Mouse (Mus musculus): ENCODE results near the gene Gm44965.
A peak's percentile ranks its signal among the peaks of the same experiment; 100 is the strongest.
"Not testable (repeated sequence)": the region's sequence is repeated elsewhere in the genome, so short reads cannot be mapped to it uniquely, and the experiment has no call there.

Gene Gm44965

DNA sequence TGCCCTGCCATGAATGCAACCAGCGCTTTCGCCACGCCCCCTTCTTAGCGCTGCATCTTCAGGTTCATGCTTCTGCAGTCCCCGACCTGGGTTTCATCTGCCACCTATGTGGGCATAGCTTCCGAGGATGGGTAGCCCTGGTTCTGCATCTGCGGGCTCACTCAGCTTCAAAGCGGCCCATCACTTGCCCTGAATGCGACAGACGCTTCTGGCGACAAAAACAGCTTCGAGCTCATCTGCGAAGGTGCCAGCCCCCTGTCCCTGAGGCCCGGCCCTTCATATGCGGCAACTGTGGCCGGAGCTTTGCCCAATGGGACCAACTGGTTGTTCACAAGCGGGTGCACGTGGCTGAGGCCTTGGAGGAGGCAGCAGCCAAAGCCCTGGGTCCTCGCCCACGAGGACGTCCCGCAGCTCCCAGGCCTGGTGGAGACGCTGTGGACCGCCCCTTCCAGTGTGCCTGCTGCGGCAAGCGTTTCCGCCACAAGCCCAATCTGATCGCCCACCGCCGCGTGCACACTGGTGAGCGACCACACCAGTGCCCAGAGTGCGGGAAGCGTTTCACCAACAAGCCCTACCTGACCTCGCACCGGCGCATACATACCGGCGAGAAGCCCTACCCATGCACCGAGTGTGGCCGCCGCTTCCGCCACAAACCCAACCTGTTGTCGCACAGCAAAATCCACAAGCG is 2.9 kb downstream of the Gm44965 start:
- no peaks in the 10 kb centered on the region for H3K27me3 ChIP-seq (ENCODE audit: control insufficient read depth, insufficient read depth, low read length, poor library complexity, severe bottlenecking)
- DNase-seq (ENCODE audit: low read depth, low spot score), result no peak
- no peaks in the 10 kb centered on the region for H3K36me3 ChIP-seq (ENCODE audit: control insufficient read depth, insufficient read depth, low read length, poor library complexity, severe bottlenecking)

DNA sequence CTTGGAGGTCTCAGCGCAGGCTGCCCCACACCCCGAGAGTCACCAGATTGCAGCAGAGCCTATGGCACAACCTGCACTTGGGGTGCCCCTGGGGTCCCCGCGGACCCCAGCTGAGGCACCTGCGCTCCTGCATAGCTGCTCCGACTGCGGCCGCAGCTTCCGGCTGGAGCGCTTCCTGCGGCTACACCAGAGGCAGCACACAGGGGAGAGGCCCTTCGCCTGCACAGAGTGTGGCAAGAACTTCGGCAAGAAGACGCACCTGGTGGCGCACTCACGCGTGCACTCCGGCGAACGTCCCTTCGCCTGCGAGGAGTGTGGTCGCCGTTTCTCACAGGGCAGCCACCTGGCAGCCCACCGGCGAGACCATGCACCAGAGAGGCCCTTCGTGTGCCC is 3.5 kb downstream of the Gm44965 start:
- Histone ChIP-seq H3K36me3 (ENCODE audit: control insufficient read depth, insufficient read depth, low read length, poor library complexity, severe bottlenecking) (no peaks in the 10 kb centered on the region), H3K27me3 (ENCODE audit: control insufficient read depth, insufficient read depth, low read length, poor library complexity, severe bottlenecking) (no peaks in the 10 kb centered on the region)
- DNase-seq (ENCODE audit: low read depth, low spot score), result no peak

DNA sequence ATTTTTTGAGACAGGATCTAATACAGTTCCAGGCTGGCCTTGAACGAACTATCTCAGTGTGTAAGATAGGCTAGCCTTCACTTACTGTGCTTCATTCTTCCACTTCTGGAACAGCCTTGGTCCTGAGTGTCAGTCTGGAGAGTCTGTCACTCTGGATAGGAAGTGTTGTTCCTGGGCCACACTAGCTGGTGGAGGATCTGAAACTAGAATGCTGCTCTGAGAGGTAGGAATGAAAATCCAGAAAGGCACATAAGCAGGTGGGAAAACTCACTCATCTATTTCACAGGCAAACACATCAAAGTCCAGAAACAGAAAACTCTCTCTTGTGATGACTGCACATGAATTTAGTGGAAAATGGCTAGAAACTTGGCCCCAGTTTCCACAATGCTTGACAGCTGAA is 6.9 kb downstream of the Gm44965 start:
- DNase-seq (ENCODE audit: low read depth, low spot score), result no peak
- H3K27me3 ChIP-seq (ENCODE audit: control insufficient read depth, insufficient read depth, low read length, poor library complexity, severe bottlenecking), result no peaks in the 10 kb centered on the region
- H3K36me3 ChIP-seq (ENCODE audit: control insufficient read depth, insufficient read depth, low read length, poor library complexity, severe bottlenecking), result no peaks in the 10 kb centered on the region

DNA sequence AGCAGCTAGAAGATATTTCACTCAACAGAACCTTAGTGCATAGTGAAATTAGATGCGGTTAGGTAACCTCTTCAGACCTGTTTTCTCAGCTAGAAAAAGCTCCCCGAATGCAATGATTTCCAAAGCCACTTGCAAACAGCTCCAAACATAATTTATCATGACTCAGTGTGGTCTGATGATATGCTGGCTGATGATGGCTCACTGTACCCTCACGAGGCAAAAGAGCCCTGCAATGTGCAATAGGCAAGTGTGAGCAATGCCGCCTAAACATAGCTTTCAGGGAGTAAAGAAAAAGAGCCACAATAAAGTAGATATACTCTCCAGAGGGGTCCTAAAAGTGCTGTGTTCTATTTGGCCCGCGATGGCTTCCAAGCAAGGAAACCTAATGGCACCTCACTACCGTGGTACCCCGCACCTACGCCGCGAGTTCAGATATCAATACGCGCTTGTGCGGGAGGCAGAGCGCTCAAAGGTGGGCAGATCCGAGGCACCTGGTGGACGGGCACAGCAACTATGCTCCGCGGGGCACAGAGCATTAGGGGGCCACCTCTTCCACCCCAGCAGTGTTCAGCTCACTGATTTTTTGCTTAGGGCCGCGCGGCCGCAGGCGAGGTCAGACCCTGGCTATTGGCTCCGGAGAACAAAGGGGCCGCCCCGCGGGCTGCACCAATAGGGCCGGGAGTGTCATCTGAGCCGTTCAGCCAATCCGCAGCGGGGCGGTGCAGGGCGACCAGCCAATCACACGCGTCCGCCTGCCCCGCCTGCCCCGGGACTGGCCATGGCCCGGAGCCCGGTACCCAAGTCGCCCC is 7.7 kb downstream of the Gm44965 start, which contains the start of gene Zfp775:
Gene Zfp775 (plus strand): TSS at position 793 of the 809 bp plus-strand sequence.
- H3K27me3 ChIP-seq (ENCODE audit: control insufficient read depth, insufficient read depth, low read length, poor library complexity, severe bottlenecking), result no peaks in the 10 kb centered on the region
- H3K36me3 ChIP-seq (ENCODE audit: control insufficient read depth, insufficient read depth, low read length, poor library complexity, severe bottlenecking), result no peaks in the 10 kb centered on the region
- peak; percentile 93 for DNase-seq (ENCODE audit: low read depth, low spot score)

DNA sequence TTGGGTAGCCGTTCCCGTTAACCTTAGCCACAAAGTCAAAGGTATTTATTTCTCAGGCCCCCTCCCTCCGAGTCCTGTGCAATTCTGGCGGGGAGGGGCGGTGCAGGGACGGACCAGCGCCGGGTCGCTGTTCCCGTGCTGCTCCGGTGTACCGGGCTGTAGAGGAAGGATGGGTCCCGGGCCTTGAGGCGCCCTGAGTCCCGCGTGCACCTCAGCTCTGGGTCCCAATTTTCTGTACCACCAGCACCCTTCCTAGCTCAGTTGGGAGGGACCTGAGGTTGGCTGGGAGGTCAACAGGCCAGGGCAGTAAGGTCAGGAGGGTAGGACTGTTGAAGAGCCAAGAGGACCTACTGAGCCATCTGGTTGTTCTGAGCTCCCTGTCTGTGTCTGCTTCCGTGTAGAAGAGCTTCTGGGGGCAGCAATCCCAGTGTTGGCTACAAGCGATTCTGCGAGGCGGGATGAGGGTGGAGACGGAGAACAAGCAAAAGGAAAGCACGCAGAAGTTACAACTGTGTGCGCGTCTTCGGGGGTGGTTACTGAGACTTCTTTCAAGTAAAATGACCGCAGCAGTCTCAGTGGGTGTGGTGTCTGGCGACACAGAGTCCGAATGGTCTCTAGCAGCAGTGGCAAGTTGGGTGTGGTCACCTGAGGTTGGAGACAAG is 8.5 kb downstream of the Gm44965 start:
- Histone ChIP-seq H3K36me3 (ENCODE audit: control insufficient read depth, insufficient read depth, low read length, poor library complexity, severe bottlenecking) (no peaks in the 10 kb centered on the region), H3K27me3 (ENCODE audit: control insufficient read depth, insufficient read depth, low read length, poor library complexity, severe bottlenecking) (no peaks in the 10 kb centered on the region)
- no peak for DNase-seq (ENCODE audit: low read depth, low spot score)

DNA sequence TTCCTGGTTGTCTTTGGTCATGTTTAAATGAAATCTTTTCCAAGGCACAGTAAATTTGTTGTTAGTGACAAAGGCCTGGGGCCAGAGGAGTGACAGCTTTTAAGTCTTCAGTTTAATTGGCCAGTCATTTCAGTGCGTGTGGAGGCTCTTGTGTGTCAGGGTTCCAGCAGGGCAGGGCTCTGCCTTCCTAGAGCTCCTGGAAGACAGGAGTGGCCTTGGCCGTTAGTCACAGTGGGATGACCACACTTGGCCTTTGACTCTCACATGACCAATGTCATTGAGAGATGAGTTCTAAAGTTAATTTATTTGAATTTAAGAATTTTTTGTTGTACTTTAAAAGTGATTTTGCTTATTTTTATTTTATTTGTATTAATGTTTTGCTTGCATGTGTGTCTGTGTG is 14.4 kb downstream of the Gm44965 start:
- Histone ChIP-seq H3K27me3 (ENCODE audit: control insufficient read depth, insufficient read depth, low read length, poor library complexity, severe bottlenecking) (no peaks in the 10 kb centered on the region), H3K36me3 (ENCODE audit: control insufficient read depth, insufficient read depth, low read length, poor library complexity, severe bottlenecking) (no peaks in the 10 kb centered on the region; the same call in 1 of the 2 replicates)
- no peak for DNase-seq (ENCODE audit: low read depth, low spot score)

DNA sequence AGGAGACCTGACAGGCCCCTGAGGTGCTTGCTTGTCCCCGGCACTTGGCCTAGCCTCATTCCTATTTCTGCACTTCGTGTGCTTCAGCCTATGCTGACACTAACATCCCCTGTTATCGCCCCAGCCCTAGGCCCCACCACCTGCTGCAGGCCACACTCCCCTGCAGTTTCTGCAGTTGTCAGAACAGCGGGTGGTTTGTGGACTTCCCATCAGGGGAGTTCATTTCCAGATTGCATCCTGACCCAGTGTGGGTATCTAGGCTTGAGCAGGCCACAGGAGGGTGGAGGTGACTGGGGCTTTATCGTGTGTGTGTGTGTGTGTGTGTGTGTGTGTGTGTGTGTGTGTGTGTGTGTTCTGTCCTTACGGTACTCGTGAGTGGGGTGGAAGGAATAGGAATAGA is 15.8 kb downstream of the Gm44965 start:
- DNase-seq (ENCODE audit: low read depth, low spot score), result no peak
- Histone ChIP-seq H3K27me3 (ENCODE audit: control insufficient read depth, insufficient read depth, low read length, poor library complexity, severe bottlenecking) (no peaks in the 10 kb centered on the region), H3K36me3 (ENCODE audit: control insufficient read depth, insufficient read depth, low read length, poor library complexity, severe bottlenecking) (peaks cover 1% of the 10 kb centered on the region; the same call in 1 of the 2 replicates)

DNA sequence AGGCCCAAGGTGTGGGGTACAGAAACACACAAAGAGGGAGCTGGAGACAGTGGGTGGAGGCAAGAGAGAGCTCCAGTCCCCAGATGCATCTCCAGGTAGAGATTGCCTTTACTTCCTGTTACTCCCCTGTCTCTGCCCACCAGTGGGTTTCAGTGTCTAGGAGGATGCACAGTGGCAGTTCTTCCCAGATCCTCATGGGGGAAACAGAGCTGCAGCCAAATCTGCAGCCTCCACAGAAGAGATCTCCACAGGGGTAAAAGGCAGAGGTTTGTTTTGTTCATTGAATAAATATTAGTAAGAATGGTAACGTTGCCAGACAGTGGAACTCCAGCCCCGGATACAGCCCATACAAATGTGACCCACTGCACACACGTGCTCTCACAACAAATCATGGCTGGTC is 16.9 kb downstream of the Gm44965 start:
- DNase-seq (ENCODE audit: low read depth, low spot score), result no peak
- H3K36me3 ChIP-seq (ENCODE audit: control insufficient read depth, insufficient read depth, low read length, poor library complexity, severe bottlenecking), result peaks cover 1% of the 10 kb centered on the region; the same call in 1 of the 2 replicates
- H3K27me3 ChIP-seq (ENCODE audit: control insufficient read depth, insufficient read depth, low read length, poor library complexity, severe bottlenecking), result no peaks in the 10 kb centered on the region

DNA sequence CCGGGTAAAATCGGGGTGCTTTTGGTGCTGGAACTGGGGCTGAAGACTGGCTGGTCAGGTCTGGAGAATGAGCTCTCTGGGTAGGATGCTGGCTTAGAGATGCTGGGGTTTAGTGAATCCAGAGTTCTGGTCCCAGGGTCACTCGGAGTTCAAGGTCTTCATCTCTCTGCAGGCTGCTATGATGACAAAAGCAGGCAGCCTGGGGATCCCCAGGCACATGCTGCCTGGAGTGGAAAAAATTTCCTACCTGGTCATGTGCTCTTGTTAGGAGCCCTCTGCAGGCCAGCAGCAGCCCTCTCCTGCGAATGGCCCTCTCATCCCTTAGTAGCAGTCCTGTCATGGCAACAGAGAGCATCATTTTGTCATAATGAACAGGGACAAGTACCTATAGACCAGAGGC is 19.7 kb downstream of the Gm44965 start:
- Histone ChIP-seq H3K36me3 (ENCODE audit: control insufficient read depth, insufficient read depth, low read length, poor library complexity, severe bottlenecking) (peaks cover 1% of the 10 kb centered on the region; the same call in 1 of the 2 replicates), H3K27me3 (ENCODE audit: control insufficient read depth, insufficient read depth, low read length, poor library complexity, severe bottlenecking) (no peaks in the 10 kb centered on the region)
- DNase-seq (ENCODE audit: low read depth, low spot score), result no peak

DNA sequence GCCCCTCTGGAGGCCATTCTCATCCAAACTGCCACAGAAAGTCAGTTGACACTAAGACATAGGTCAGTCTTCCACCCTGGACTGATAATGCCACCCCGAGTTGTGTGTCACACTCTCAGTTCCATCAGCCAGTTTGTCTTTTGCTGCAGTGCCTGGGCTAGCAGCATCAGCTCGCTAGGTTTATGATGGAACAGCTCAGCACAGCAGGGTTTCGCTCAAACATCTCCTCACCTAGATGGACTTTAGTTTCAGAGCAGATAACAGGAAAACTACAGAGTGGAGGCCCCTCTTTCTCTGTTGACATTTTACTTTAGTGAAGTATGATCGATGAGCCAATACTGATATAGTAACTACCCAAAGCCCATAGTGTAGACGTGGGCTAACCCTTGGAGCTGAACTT is 21.0 kb downstream of the Gm44965 start:
- Histone ChIP-seq H3K27me3 (ENCODE audit: control insufficient read depth, insufficient read depth, low read length, poor library complexity, severe bottlenecking) (no peaks in the 10 kb centered on the region), H3K36me3 (ENCODE audit: control insufficient read depth, insufficient read depth, low read length, poor library complexity, severe bottlenecking) (peaks cover 1% of the 10 kb centered on the region; the same call in 1 of the 2 replicates)
- DNase-seq (ENCODE audit: low read depth, low spot score), result no peak

DNA sequence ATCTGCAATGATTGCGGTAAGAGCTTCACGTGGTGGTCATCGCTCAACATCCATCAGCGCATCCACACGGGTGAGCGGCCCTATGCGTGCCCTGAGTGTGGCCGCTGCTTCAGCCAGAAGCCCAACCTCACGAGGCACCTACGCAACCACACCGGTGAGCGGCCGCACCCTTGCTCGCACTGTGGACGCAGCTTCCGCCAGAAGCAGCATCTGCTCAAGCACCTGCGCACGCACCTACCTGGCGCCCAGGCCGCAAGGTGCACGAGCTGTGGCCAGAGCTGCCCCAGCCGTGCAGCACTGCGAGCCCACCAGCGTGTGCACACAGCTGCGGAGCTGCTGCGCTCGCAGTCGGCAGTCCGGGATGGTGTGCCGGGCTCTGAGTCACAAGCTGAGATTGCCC is 26.3 kb downstream of the Gm44965 start:
- DNase-seq (ENCODE audit: low read depth, low spot score), result no peak
- Histone ChIP-seq H3K36me3 (ENCODE audit: control insufficient read depth, insufficient read depth, low read length, poor library complexity, severe bottlenecking) (0 out of 2 replicates have a peak, but pooled peaks cover 2% of the 10 kb centered on the region), H3K27me3 (ENCODE audit: control insufficient read depth, insufficient read depth, low read length, poor library complexity, severe bottlenecking) (no peaks in the 10 kb centered on the region)

DNA sequence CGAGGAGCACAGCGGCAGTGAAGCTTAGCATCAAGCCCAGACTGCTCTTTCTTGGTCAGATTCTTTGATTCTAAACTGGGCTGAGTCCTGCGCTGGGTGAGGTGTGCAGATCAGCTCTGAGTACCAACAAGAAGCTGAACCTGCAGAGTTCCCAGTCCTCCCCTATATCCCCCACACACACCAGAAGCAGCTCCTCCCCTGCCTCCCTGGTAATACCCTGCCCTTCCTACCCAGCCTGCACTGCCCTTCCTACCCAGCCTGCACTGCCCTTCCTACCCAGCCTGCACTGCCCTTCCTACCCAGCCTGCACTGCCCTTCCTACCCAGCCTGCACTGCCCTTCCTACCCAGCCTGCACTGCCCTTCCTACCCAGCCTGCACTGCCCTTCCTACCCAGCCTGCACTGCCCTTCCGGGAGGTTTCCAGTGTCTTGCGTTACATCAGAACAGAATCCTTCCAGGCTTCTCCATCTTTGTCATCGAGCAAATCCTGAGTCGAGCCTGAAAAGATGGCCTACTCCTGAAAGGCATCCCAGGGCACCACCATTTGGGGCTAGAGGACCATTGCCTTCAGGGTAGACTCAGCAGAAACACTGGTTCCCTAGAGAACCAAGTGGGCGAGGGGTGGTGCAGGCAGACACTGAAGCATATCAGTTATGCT is 28.6 kb downstream of the Gm44965 start:
- not testable (repeated sequence) for H3K27me3 ChIP-seq (ENCODE audit: control insufficient read depth, insufficient read depth, low read length, poor library complexity, severe bottlenecking); DNase-seq (ENCODE audit: low read depth, low spot score); H3K36me3 ChIP-seq (ENCODE audit: control insufficient read depth, insufficient read depth, low read length, poor library complexity, severe bottlenecking)

DNA sequence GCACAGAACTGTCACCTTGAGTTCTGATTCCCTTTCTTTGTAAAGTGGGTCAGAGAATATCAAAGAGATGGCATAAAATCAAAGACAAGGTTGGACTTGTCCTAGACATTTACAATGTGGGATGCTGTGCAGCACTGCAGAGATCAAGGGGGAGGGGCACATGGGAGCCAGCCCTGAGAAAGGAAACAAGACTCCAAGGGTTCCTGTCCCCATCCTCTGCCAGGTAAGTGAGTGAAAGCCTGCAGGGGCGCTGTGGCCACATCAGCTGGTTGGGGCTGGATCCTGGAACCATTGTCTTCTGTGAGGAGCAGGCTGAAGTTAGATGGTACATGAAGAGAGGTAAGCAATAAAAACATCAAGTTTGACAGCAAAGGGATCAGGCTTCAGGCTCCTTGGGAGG is 29.7 kb downstream of the Gm44965 start:
- Histone ChIP-seq H3K27me3 (ENCODE audit: control insufficient read depth, insufficient read depth, low read length, poor library complexity, severe bottlenecking) (no peaks in the 10 kb centered on the region), H3K36me3 (ENCODE audit: control insufficient read depth, insufficient read depth, low read length, poor library complexity, severe bottlenecking) (0 out of 2 replicates have a peak, but pooled peaks cover 2% of the 10 kb centered on the region)
- DNase-seq (ENCODE audit: low read depth, low spot score), result no peak

DNA sequence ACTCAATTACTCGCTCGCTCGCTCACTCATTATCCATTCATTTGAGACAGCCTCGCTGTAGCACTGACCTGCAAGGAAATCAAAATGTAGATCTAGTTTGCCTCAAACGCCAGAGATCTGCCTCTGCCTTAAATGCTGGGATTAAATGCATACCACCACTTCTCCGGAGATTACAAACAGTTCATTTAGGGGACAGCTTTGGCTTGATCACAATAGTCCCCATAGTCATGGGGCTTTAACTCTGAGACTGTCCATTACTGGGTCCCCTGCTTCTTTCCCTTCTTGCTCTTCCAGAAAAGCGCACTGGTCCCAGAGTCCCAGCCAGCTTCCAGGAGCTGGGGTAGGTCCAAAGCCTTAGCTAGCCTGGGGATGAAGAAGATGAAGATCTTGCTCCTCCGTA is 32.7 kb downstream of the Gm44965 start, which contains the start of gene AI854703:
Gene AI854703 (plus strand): TSS at position 301 of the 400 bp plus-strand sequence.
- no peak for DNase-seq (ENCODE audit: low read depth, low spot score)
- no peaks in the 10 kb centered on the region for H3K27me3 ChIP-seq (ENCODE audit: control insufficient read depth, insufficient read depth, low read length, poor library complexity, severe bottlenecking)

More for the DNA sequence above, 32.7 kb downstream of the Gm44965 start, which contains the start of gene AI854703:
- H3K36me3 ChIP-seq (ENCODE audit: control insufficient read depth, insufficient read depth, low read length, poor library complexity, severe bottlenecking), result no peaks in the 10 kb centered on the region

Measured in splenic B cell, adult 2 months (primary cell).